8 mouse cellular contexts compared by ENCODE assay signal in the genomic region with DNA sequence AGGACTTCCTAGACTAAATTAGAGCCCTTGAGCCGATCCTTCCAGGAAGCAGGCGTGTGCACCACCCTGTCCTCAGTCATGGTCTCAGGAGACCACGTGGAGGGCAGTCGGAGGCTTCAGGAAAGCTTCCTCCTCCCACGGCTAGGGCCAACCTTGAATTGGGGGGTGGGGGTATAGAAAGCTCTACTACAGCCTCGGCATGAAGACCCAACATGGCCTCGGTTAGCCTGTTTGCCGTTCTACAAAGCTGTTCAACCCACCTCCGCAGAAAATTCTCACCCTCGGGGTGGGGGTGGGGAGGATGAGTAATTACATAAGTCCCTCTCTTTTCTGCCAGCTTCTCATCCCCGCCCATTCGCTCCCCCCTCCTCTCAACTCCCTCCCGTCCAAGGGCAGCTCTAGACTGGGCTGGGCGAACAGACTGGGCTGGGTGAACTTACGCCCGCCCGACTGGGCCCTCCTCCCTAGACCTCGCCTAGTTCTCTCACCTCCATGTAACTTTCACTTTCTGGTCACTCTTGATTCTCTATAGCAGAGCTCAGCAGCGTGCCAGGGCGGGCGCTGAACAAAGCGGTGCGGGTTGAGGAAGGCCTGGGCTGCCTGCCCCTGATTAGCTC. TPM values are rescaled to one million over a fixed set of nuclear protein-coding genes. Genes with fewer than 3 reads are reported as not detected.
DNase-seq lines count a peak whose midpoint lies in the region; ATAC-seq lines count a peak whose summit lies in the region.

No protein-coding gene starts in this region.

- H3K4me1 ChIP-seq in embryonic facial prominence, embryonic 10.5 days = peaks cover 41% of the 10 kb centered on the region
- H3K4me1 ChIP-seq in intestine, embryonic 16.5 days (ENCODE audit: control insufficient read depth, insufficient read depth, low read length) = peaks cover 29% of the 10 kb centered on the region
- H3K4me1 ChIP-seq in limb, embryonic 15.5 days = peaks cover 44% of the 10 kb centered on the region
- H3K4me1 ChIP-seq in midbrain, embryonic 16.5 days (ENCODE audit: control insufficient read depth, insufficient read depth, low read length) = peaks cover 15% of the 10 kb centered on the region
- H3K4me1 ChIP-seq in stomach, embryonic 15.5 days = peaks cover 50% of the 10 kb centered on the region

- ATAC-seq in intestine, embryonic 16.5 days = peak; percentile 89
- peak; percentile 84 for ATAC-seq in limb, embryonic 15.5 days (ENCODE audit: insufficient number of reproducible peaks, low FRiP score, low TSS enrichment, low read depth)
- 0 out of 2 replicates have a peak, but pooled peaks have one; percentile 43 for ATAC-seq in midbrain, embryonic 16.5 days
- ATAC-seq in stomach, embryonic 15.5 days (ENCODE audit: insufficient read depth, low FRiP score, low read depth) = peak; percentile 87

- peak overlapping the region; percentile 46 for H3K4me2 ChIP-seq in intestine, embryonic 16.5 days (ENCODE audit: low read depth, low read length)
- peak overlapping the region; percentile 32 for H3K4me2 ChIP-seq in limb, embryonic 15.5 days
- H3K4me2 ChIP-seq in midbrain, embryonic 16.5 days (ENCODE audit: low read length) = no peak overlapping the region
- H3K4me2 ChIP-seq in stomach, embryonic 15.5 days = peak overlapping the region; percentile 45

- H3K36me3 ChIP-seq in embryonic facial prominence, embryonic 10.5 days (replicated peaks) = no peaks in the 10 kb centered on the region
- no peaks in the 10 kb centered on the region for H3K36me3 ChIP-seq in intestine, embryonic 16.5 days (ENCODE audit: control insufficient read depth, insufficient read depth, low read length)
- no peaks in the 10 kb centered on the region for H3K36me3 ChIP-seq in limb, embryonic 15.5 days
- H3K36me3 ChIP-seq in midbrain, embryonic 16.5 days (ENCODE audit: control insufficient read depth, insufficient read depth, low read length) = no peaks in the 10 kb centered on the region
- H3K36me3 ChIP-seq in stomach, embryonic 15.5 days = no peaks in the 10 kb centered on the region

- no peaks in the 10 kb centered on the region for H3K9me3 ChIP-seq in embryonic facial prominence, embryonic 10.5 days
- no peaks in the 10 kb centered on the region for H3K9me3 ChIP-seq in intestine, embryonic 16.5 days (ENCODE audit: control insufficient read depth, low read length)
- no peaks in the 10 kb centered on the region for H3K9me3 ChIP-seq in limb, embryonic 15.5 days
- no peaks in the 10 kb centered on the region for H3K9me3 ChIP-seq in midbrain, embryonic 16.5 days (replicated peaks; ENCODE audit: control insufficient read depth, low read length, poor library complexity, severe bottlenecking)
- no peaks in the 10 kb centered on the region for H3K9me3 ChIP-seq in stomach, embryonic 15.5 days

- 44% methylated on average over 23 of the region's 23 CpGs for WGBS in embryonic facial prominence, embryonic 10.5 days
- 17% methylated on average over 23 of the region's 23 CpGs for WGBS in intestine, embryonic 16.5 days
- WGBS in limb, embryonic 15.5 days = 24% methylated on average over 23 of the region's 23 CpGs
- WGBS in midbrain, embryonic 16.5 days = 46% methylated on average over 23 of the region's 23 CpGs
- WGBS in stomach, embryonic 15.5 days = 18% methylated on average over 23 of the region's 23 CpGs

- peaks cover 35% of the 10 kb centered on the region for H3K27me3 ChIP-seq in embryonic facial prominence, embryonic 10.5 days (replicated peaks; ENCODE audit: low read depth, poor library complexity, severe bottlenecking)
- H3K27me3 ChIP-seq in intestine, embryonic 16.5 days (replicated peaks; ENCODE audit: control insufficient read depth, insufficient read depth, low read length) = no peaks in the 10 kb centered on the region
- no peaks in the 10 kb centered on the region for H3K27me3 ChIP-seq in limb, embryonic 15.5 days
- H3K27me3 ChIP-seq in midbrain, embryonic 16.5 days (ENCODE audit: control insufficient read depth, insufficient read depth, low read depth, low read length) = no peaks in the 10 kb centered on the region
- no peaks in the 10 kb centered on the region for H3K27me3 ChIP-seq in stomach, embryonic 15.5 days (replicated peaks)

- H3K4me3 ChIP-seq in embryonic facial prominence, embryonic 10.5 days = peak overlapping the region; percentile 14; the same call in 1 of the 2 replicates
- H3K4me3 ChIP-seq in intestine, embryonic 16.5 days (ENCODE audit: low read length) = peak overlapping the region; percentile 26
- H3K4me3 ChIP-seq in limb, embryonic 15.5 days = peak overlapping the region; percentile 7
- no peak overlapping the region for H3K4me3 ChIP-seq in midbrain, embryonic 16.5 days (ENCODE audit: low read depth, low read length)
- peak overlapping the region; percentile 17 for H3K4me3 ChIP-seq in stomach, embryonic 15.5 days (replicated peaks)

- peak; percentile 49 to 53 for DNase-seq in left cerebral cortex, adult 18-20 months (ENCODE audit: low spot score in 2 of 2)
- DNase-seq in left cerebral cortex, adult 11 months (ENCODE audit: low spot score) = no peak
- DNase-seq in embryonic facial prominence, embryonic 10.5 days (ENCODE audit: low spot score) = peak; percentile 55
- DNase-seq in heart, adult 11 months = peak; percentile 100

- peak overlapping the region; percentile 40 for H3K9ac ChIP-seq in intestine, embryonic 16.5 days (ENCODE audit: low read depth, low read length)
- H3K9ac ChIP-seq in limb, embryonic 15.5 days = no peak overlapping the region
- no peak overlapping the region for H3K9ac ChIP-seq in midbrain, embryonic 16.5 days (ENCODE audit: low read depth, low read length)
- no peak overlapping the region for H3K9ac ChIP-seq in stomach, embryonic 15.5 days

- peak overlapping the region; percentile 62 for H3K27ac ChIP-seq in embryonic facial prominence, embryonic 10.5 days (replicated peaks)
- peak overlapping the region; percentile 46; the same call in 1 of the 2 replicates for H3K27ac ChIP-seq in intestine, embryonic 16.5 days (ENCODE audit: low read length)
- H3K27ac ChIP-seq in limb, embryonic 15.5 days = peak overlapping the region; percentile 75
- H3K27ac ChIP-seq in midbrain, embryonic 16.5 days (ENCODE audit: low read length) = no peak overlapping the region
- peak overlapping the region; percentile 87 for H3K27ac ChIP-seq in stomach, embryonic 15.5 days

RNA-seq across cellular contexts. Expression of gene Irf2bpl, which starts 48.1 kb away (rescaled TPM):
- total RNA-seq in left cerebral cortex, adult 18-20 months (2021) = 10 to 100 TPM; 91.6 to 93.6 TPM
- 13.5 and 17.3 TPM in 2 replicates for polyA plus RNA-seq in embryonic facial prominence, embryonic 10.5 days (2016; fragmentation: Nextera tagmentation; extraction: Ambion mirVana)
- polyA plus RNA-seq in intestine, embryonic 16.5 days (2015; fragmentation: Nextera tagmentation; extraction: Ambion mirVana) = 8.2 and 10.9 TPM in 2 replicates
- polyA plus RNA-seq in limb, embryonic 15.5 days (2015; fragmentation: Nextera tagmentation; extraction: Ambion mirVana) = 36.0 and 38.5 TPM in 2 replicates
- polyA plus RNA-seq in midbrain, embryonic 16.5 days (2015; fragmentation: Nextera tagmentation; extraction: Ambion mirVana) = 69.3 and 76.9 TPM in 2 replicates
- polyA plus RNA-seq in stomach, embryonic 15.5 days (2015; fragmentation: Nextera tagmentation; extraction: Ambion mirVana) = 28.4 and 29.3 TPM in 2 replicates
